Mouse (Mus musculus) intestine, embryonic 14.5 days (tissue): ENCODE results near the gene Gngt1. TPM values are rescaled to one million over a fixed set of nuclear protein-coding genes. Genes with fewer than 3 reads are reported as not detected.
A peak's percentile ranks its signal among the peaks of the same experiment; 100 is the strongest.

Experiments
- ATAC-seq: fragments of 200-750 bp; cut with Nextera tagmentation; replicated peaks from 2 replicates; pipeline ENCODE4 v1.8.0; 2017; ENCODE audit warnings: low read depth, moderate number of reproducible peaks, moderate TSS enrichment, moderate library complexity; ENCODE audit not compliant: low FRiP score, low TSS enrichment
- DNase-seq: peaks from one replicate; pipeline ENCODE4 v3.0.0-alpha.2; 2018; ENCODE audit warnings: low spot score
- H3K27ac ChIP-seq: fragments of 300-500 bp; sonication (generic); 2 replicates; pipeline ENCODE4 v1.5.1; 2014; ENCODE audit warnings: low read depth, mild to moderate bottlenecking, control low read depth
- H3K27me3 ChIP-seq: fragments of 300-500 bp; sonication (generic); replicated peaks from 2 replicates; pipeline ENCODE4 v1.6.1; 2014; ENCODE audit warnings: low read length, control low read depth; ENCODE audit not compliant: control insufficient read depth, insufficient read depth
- H3K36me3 ChIP-seq: fragments of 300-500 bp; sonication (generic); 2 replicates; pipeline ENCODE4 v1.6.1; 2014; ENCODE audit warnings: low read length, control low read depth; ENCODE audit not compliant: control insufficient read depth, insufficient read depth
- H3K4me1 ChIP-seq: fragments of 300-500 bp; sonication (generic); replicated peaks from 2 replicates; pipeline ENCODE4 v1.6.1; 2014; ENCODE audit warnings: low read length, control low read depth, mixed read lengths; ENCODE audit not compliant: control insufficient read depth, insufficient read depth
- H3K4me2 ChIP-seq: fragments of 300-500 bp; sonication (generic); 2 replicates; pipeline ENCODE4 v1.6.1; 2014; ENCODE audit warnings: low read length
- H3K4me3 ChIP-seq: fragments of 300-500 bp; sonication (generic); 2 replicates; pipeline ENCODE4 v1.5.1; 2014; ENCODE audit warnings: low read depth, low read length, control low read depth, mixed read lengths
- H3K9ac ChIP-seq: fragments of 300-500 bp; sonication (generic); 2 replicates; pipeline ENCODE4 v1.6.1; 2014; ENCODE audit warnings: mild to moderate bottlenecking, low read length
- H3K9me3 ChIP-seq: fragments of 300-500 bp; sonication (generic); 2 replicates; pipeline ENCODE4 v1.6.1; 2016; ENCODE audit warnings: low read length, control low read depth; ENCODE audit not compliant: control insufficient read depth
- WGBS: fragments of 180-500 bp; shearing (Covaris S2); extraction: QIAGEN DNeasy Blood & Tissue Kit; methylation state at CpG from one replicate; pipeline ENCODE4 v1.1.7; 2014; 5-methylcytosine and 5-hydroxymethylcytosine counted together
- polyA plus RNA-seq: library from polyadenylated mRNA; unstranded; fragments of >200 nt; fragmentation: Nextera tagmentation; extraction: Ambion mirVana; gene quantifications from 2 replicates; pipeline ENCODE4 v1.2.1, GENCODE M21; 2014

Gngt1 gene
- polyA plus RNA-seq, 1 experiment from 2014 or later: not detected

GRCm38 (mm10) chr6:4000716-4001115 lies 7.1 kb downstream of the Gngt1 start:
- no peak overlapping the region for H3K4me3 ChIP-seq
- H3K9me3 ChIP-seq: no peaks in the 10 kb centered on the region
- no peak overlapping the region for H3K27ac ChIP-seq
- DNase-seq (no peak), ATAC-seq (no peak)
- no peaks in the 10 kb centered on the region for H3K36me3 ChIP-seq
- no peak overlapping the region for H3K4me2 ChIP-seq
- WGBS: 86% methylated on average over 3 of the region's 3 CpGs
- no peak overlapping the region for H3K9ac ChIP-seq
- H3K4me1 ChIP-seq: no peaks in the 10 kb centered on the region
- H3K27me3 ChIP-seq: no peaks in the 10 kb centered on the region

GRCm38 (mm10) chr6:4003445-4003844 lies 9.9 kb downstream of the Gngt1 start:
- Histone ChIP-seq H3K9me3 (no peaks in the 10 kb centered on the region), H3K4me2 (peak overlapping the region; percentile 65), H3K27me3 (no peaks in the 10 kb centered on the region), H3K4me1 (no peaks in the 10 kb centered on the region), H3K9ac (no peak overlapping the region), H3K27ac (peak overlapping the region; percentile 81), H3K4me3 (peak overlapping the region; percentile 44), H3K36me3 (0 out of 2 replicates have a peak, but pooled peaks cover 4% of the 10 kb centered on the region)
- DNase-seq (no peak), ATAC-seq (0 out of 2 replicates have a peak, but pooled peaks have one; percentile 21)
- 32% methylated on average over 4 of the region's 4 CpGs for WGBS

GRCm38 (mm10) chr6:4003890-4004306 lies 10.3 kb downstream of the Gngt1 start, which contains the start of gene Gng11:
Gene Gng11, plus strand, starts transcription at chr6:4003904.
- ATAC-seq: peak; percentile 83
- peak; percentile 87 for DNase-seq
- Histone ChIP-seq H3K9ac (peak within 1 kb of the TSS; percentile 71), H3K9me3 (no peaks in the 10 kb centered on the region), H3K4me2 (peak within 1 kb of the TSS; percentile 65), H3K27me3 (no peaks in the 10 kb centered on the region), H3K4me3 (peak within 1 kb of the TSS; percentile 44), H3K27ac (peak within 1 kb of the TSS; percentile 81), H3K36me3 (0 out of 2 replicates have a peak, but pooled peaks cover 4% of the 10 kb centered on the region), H3K4me1 (no peaks in the 10 kb centered on the region)
- under 1% methylated on average over 19 of the region's 19 CpGs for WGBS

GRCm38 (mm10) chr6:4004808-4005207 lies 11.2 kb downstream of the Gngt1 start:
- peak overlapping the region; percentile 20; the same call in 1 of the 2 replicates for H3K9ac ChIP-seq
- WGBS: 48% methylated on average over 2 of the region's 2 CpGs
- 0 out of 2 replicates have a peak, but pooled peaks have one; percentile 34 for ATAC-seq

GRCm38 (mm10) chr6:4008501-4009040 lies 15.0 kb downstream of the Gngt1 start:
- ATAC-seq: no peak
- no peak overlapping the region for H3K4me3 ChIP-seq

More at GRCm38 (mm10) chr6:4004808-4005207, 11.2 kb downstream of the Gngt1 start:
- Histone ChIP-seq H3K27ac (no peak overlapping the region), H3K36me3 (0 out of 2 replicates have a peak, but pooled peaks cover 4% of the 10 kb centered on the region), H3K4me2 (peak overlapping the region; percentile 65), H3K4me3 (peak overlapping the region; percentile 44), H3K27me3 (no peaks in the 10 kb centered on the region), H3K9me3 (no peaks in the 10 kb centered on the region), H3K4me1 (no peaks in the 10 kb centered on the region)
- DNase-seq: no peak

GRCm38 (mm10) chr6:4009548-4009947 lies 16.0 kb downstream of the Gngt1 start:
- Histone ChIP-seq H3K4me1 (no peaks in the 10 kb centered on the region), H3K27ac (no peak overlapping the region)
- no peak for DNase-seq

More at GRCm38 (mm10) chr6:4008501-4009040, 15.0 kb downstream of the Gngt1 start:
- H3K9ac ChIP-seq: no peak overlapping the region
- DNase-seq: no peak
- no peak overlapping the region for H3K4me2 ChIP-seq
- no peaks in the 10 kb centered on the region for H3K9me3 ChIP-seq
- H3K27ac ChIP-seq: no peak overlapping the region
- 0 out of 2 replicates have a peak, but pooled peaks cover 4% of the 10 kb centered on the region for H3K36me3 ChIP-seq
- no peaks in the 10 kb centered on the region for H3K27me3 ChIP-seq
- WGBS: 66% methylated on average over 2 of the region's 2 CpGs
- H3K4me1 ChIP-seq: no peaks in the 10 kb centered on the region

GRCm38 (mm10) chr6:4022645-4023044 lies 29.1 kb downstream of the Gngt1 start:
- no peak overlapping the region for H3K4me3 ChIP-seq
- H3K9ac ChIP-seq: no peak overlapping the region
- no peaks in the 10 kb centered on the region for H3K9me3 ChIP-seq
- no peaks in the 10 kb centered on the region for H3K36me3 ChIP-seq
- ATAC-seq (no peak), DNase-seq (no peak)
- no peaks in the 10 kb centered on the region for H3K4me1 ChIP-seq
- H3K4me2 ChIP-seq: no peak overlapping the region
- 36% methylated on average over 1 of the region's 1 CpGs for WGBS
- H3K27ac ChIP-seq: no peak overlapping the region
- H3K27me3 ChIP-seq: no peaks in the 10 kb centered on the region

More at GRCm38 (mm10) chr6:4009548-4009947, 16.0 kb downstream of the Gngt1 start:
- no peak overlapping the region for H3K4me2 ChIP-seq
- ATAC-seq: no peak
- no peak overlapping the region for H3K4me3 ChIP-seq
- 0 out of 2 replicates have a peak, but pooled peaks cover 4% of the 10 kb centered on the region for H3K36me3 ChIP-seq
- H3K9ac ChIP-seq: no peak overlapping the region
- H3K9me3 ChIP-seq: no peaks in the 10 kb centered on the region
- H3K27me3 ChIP-seq: no peaks in the 10 kb centered on the region

GRCm38 (mm10) chr6:4026367-4026766 lies 32.8 kb downstream of the Gngt1 start:
- H3K4me2 ChIP-seq: no peak overlapping the region
- no peak for DNase-seq
- no peak overlapping the region for H3K4me3 ChIP-seq
- whole genome bisulfite sequencing: 52% methylated on average over 2 of the region's 2 CpGs
- no peaks in the 10 kb centered on the region for H3K27me3 ChIP-seq
- no peak overlapping the region for H3K27ac ChIP-seq
- no peak overlapping the region for H3K9ac ChIP-seq
- H3K36me3 ChIP-seq: no peaks in the 10 kb centered on the region
- H3K4me1 ChIP-seq: no peaks in the 10 kb centered on the region
- no peak for ATAC-seq
- no peaks in the 10 kb centered on the region for H3K9me3 ChIP-seq

GRCm38 (mm10) chr6:4030956-4031355 lies 37.4 kb downstream of the Gngt1 start:
- Histone ChIP-seq H3K4me3 (no peak overlapping the region), H3K9me3 (no peaks in the 10 kb centered on the region), H3K4me1 (no peaks in the 10 kb centered on the region), H3K27ac (no peak overlapping the region), H3K4me2 (no peak overlapping the region), H3K27me3 (no peaks in the 10 kb centered on the region), H3K36me3 (no peaks in the 10 kb centered on the region), H3K9ac (no peak overlapping the region)
- DNase-seq: no peak
- no peak for ATAC-seq
- WGBS: 76% methylated on average over 3 of the region's 3 CpGs
